Mouse (Mus musculus): Measurements from ENCODE around the gene Slc35a2. TPM values are rescaled to one million over a fixed set of nuclear protein-coding genes. Genes with fewer than 3 reads are reported as not detected.

The Slc35a2 gene
- polyA plus RNA-seq (2012; rRNA removed): 81.7 and 100 TPM in 2 replicates

- H3K27me3 ChIP-seq (ENCODE audit: control insufficient read depth, insufficient read depth, low read length): no peaks in the 10 kb centered on the region
- TF ChIP-seq CTCF (IDR thresholded peaks at IDR 0.05; ENCODE audit: borderline replicate concordance, control insufficient read depth, extremely low read depth, insufficient read depth, low read length, poor library complexity) (no peak), POLR2A (IDR thresholded peaks at IDR 0.05; ENCODE audit: control insufficient read depth, extremely low read depth, insufficient read depth, low read length, poor library complexity) (0 out of 2 replicates have a peak, but pooled peaks have one; percentile 26)
- no peak within 1 kb of the TSS for H3K27ac ChIP-seq (ENCODE audit: control insufficient read depth, insufficient read depth, low read length)
- under 1% methylated on average over 44 of the region's 49 CpGs for WGBS
- DNase-seq: peak; percentile 55
- no peaks in the 10 kb centered on the region for H3K36me3 ChIP-seq (ENCODE audit: control insufficient read depth, insufficient read depth, low read length)
- peaks cover 11% of the 10 kb centered on the region for H3K4me1 ChIP-seq (replicated peaks; ENCODE audit: control insufficient read depth, insufficient read depth, low read length)
- peak within 1 kb of the TSS; percentile 80 for H3K4me3 ChIP-seq (ENCODE audit: control insufficient read depth, insufficient read depth, low read length)
These were observed at the start of gene Slc35a2 for GRCm38 (mm10) chrX:7883841-7884567. Gene Slc35a2 (plus strand): TSS chrX:7884028.

GRCm38 (mm10) chrX:7837146-7837545 lies 46.7 kb upstream of the Slc35a2 start:
- Histone ChIP-seq H3K4me1 (replicated peaks; ENCODE audit: control insufficient read depth, insufficient read depth, low read length) (no peaks in the 10 kb centered on the region), H3K27me3 (ENCODE audit: control insufficient read depth, insufficient read depth, low read length) (no peaks in the 10 kb centered on the region), H3K4me3 (ENCODE audit: control insufficient read depth, insufficient read depth, low read length) (no peak overlapping the region), H3K36me3 (ENCODE audit: control insufficient read depth, insufficient read depth, low read length) (no peaks in the 10 kb centered on the region), H3K27ac (ENCODE audit: control insufficient read depth, insufficient read depth, low read length) (no peak overlapping the region)
- TF ChIP-seq POLR2A (IDR thresholded peaks at IDR 0.05; ENCODE audit: control insufficient read depth, extremely low read depth, insufficient read depth, low read length, poor library complexity) (no peak), CTCF (IDR thresholded peaks at IDR 0.05; ENCODE audit: borderline replicate concordance, control insufficient read depth, extremely low read depth, insufficient read depth, low read length, poor library complexity) (no peak)
- no peak for DNase-seq
- 92% methylated on average over 1 of the region's 1 CpGs for WGBS

- TF ChIP-seq POLR2A (IDR thresholded peaks at IDR 0.05; ENCODE audit: control insufficient read depth, extremely low read depth, insufficient read depth, low read length, poor library complexity) (no peak), CTCF (IDR thresholded peaks at IDR 0.05; ENCODE audit: borderline replicate concordance, control insufficient read depth, extremely low read depth, insufficient read depth, low read length, poor library complexity) (no peak)
- no peaks in the 10 kb centered on the region for H3K27me3 ChIP-seq (ENCODE audit: control insufficient read depth, insufficient read depth, low read length)
- H3K27ac ChIP-seq (ENCODE audit: control insufficient read depth, insufficient read depth, low read length): no peak overlapping the region
- no peak for DNase-seq
- WGBS: 2% methylated on average over 7 of the region's 7 CpGs
- 0 out of 2 replicates have a peak, but pooled peaks cover 8% of the 10 kb centered on the region for H3K4me1 ChIP-seq (replicated peaks; ENCODE audit: control insufficient read depth, insufficient read depth, low read length)
- H3K4me3 ChIP-seq (ENCODE audit: control insufficient read depth, insufficient read depth, low read length): no peak overlapping the region
- H3K36me3 ChIP-seq (ENCODE audit: control insufficient read depth, insufficient read depth, low read length): no peaks in the 10 kb centered on the region
These were observed 43.0 kb upstream of the Slc35a2 start for GRCm38 (mm10) chrX:7840842-7841162.

GRCm38 (mm10) chrX:7841163-7842162 lies 42.4 kb upstream of the Slc35a2 start, which contains the start of gene Otud5:
Gene Otud5 (plus strand): TSS chrX:7841364.
- peak; percentile 93 for DNase-seq
- TF ChIP-seq POLR2A (IDR thresholded peaks at IDR 0.05; ENCODE audit: control insufficient read depth, extremely low read depth, insufficient read depth, low read length, poor library complexity): 0 out of 2 replicates have a peak, but pooled peaks have one; percentile 34
- TF ChIP-seq CTCF (IDR thresholded peaks at IDR 0.05; ENCODE audit: borderline replicate concordance, control insufficient read depth, extremely low read depth, insufficient read depth, low read length, poor library complexity): no peak
- WGBS: 2% methylated on average over 66 of the region's 74 CpGs

GRCm38 (mm10) chrX:7842318-7842717 lies 41.5 kb upstream of the Slc35a2 start:
- H3K4me3 ChIP-seq (ENCODE audit: control insufficient read depth, insufficient read depth, low read length): peak overlapping the region; percentile 96
- no peaks in the 10 kb centered on the region for H3K27me3 ChIP-seq (ENCODE audit: control insufficient read depth, insufficient read depth, low read length)
- WGBS: 3% methylated on average over 36 of the region's 42 CpGs
- 0 out of 2 replicates have a peak, but pooled peaks cover 8% of the 10 kb centered on the region for H3K4me1 ChIP-seq (replicated peaks; ENCODE audit: control insufficient read depth, insufficient read depth, low read length)
- TF ChIP-seq CTCF (IDR thresholded peaks at IDR 0.05; ENCODE audit: borderline replicate concordance, control insufficient read depth, extremely low read depth, insufficient read depth, low read length, poor library complexity) (no peak), POLR2A (IDR thresholded peaks at IDR 0.05; ENCODE audit: control insufficient read depth, extremely low read depth, insufficient read depth, low read length, poor library complexity) (no peak)
- H3K36me3 ChIP-seq (ENCODE audit: control insufficient read depth, insufficient read depth, low read length): no peaks in the 10 kb centered on the region
- H3K27ac ChIP-seq (ENCODE audit: control insufficient read depth, insufficient read depth, low read length): no peak overlapping the region; the same call in 1 of the 2 replicates
- peak; percentile 19 for DNase-seq

More at GRCm38 (mm10) chrX:7841163-7842162, 42.4 kb upstream of the Slc35a2 start, which contains the start of gene Otud5:
- 0 out of 2 replicates have a peak, but pooled peaks cover 8% of the 10 kb centered on the region for H3K4me1 ChIP-seq (replicated peaks; ENCODE audit: control insufficient read depth, insufficient read depth, low read length)
- peak within 1 kb of the TSS; percentile 89 for H3K27ac ChIP-seq (ENCODE audit: control insufficient read depth, insufficient read depth, low read length)
- H3K27me3 ChIP-seq (ENCODE audit: control insufficient read depth, insufficient read depth, low read length): no peaks in the 10 kb centered on the region
- peak within 1 kb of the TSS; percentile 96 for H3K4me3 ChIP-seq (ENCODE audit: control insufficient read depth, insufficient read depth, low read length)
- no peaks in the 10 kb centered on the region for H3K36me3 ChIP-seq (ENCODE audit: control insufficient read depth, insufficient read depth, low read length)

- Histone ChIP-seq H3K27me3 (ENCODE audit: control insufficient read depth, insufficient read depth, low read length) (no peaks in the 10 kb centered on the region), H3K27ac (ENCODE audit: control insufficient read depth, insufficient read depth, low read length) (no peak overlapping the region), H3K4me3 (ENCODE audit: control insufficient read depth, insufficient read depth, low read length) (no peak overlapping the region), H3K36me3 (ENCODE audit: control insufficient read depth, insufficient read depth, low read length) (peaks cover 4% of the 10 kb centered on the region; the same call in 1 of the 2 replicates), H3K4me1 (replicated peaks; ENCODE audit: control insufficient read depth, insufficient read depth, low read length) (0 out of 2 replicates have a peak, but pooled peaks cover 7% of the 10 kb centered on the region)
- no peak for DNase-seq
- TF ChIP-seq CTCF (IDR thresholded peaks at IDR 0.05; ENCODE audit: borderline replicate concordance, control insufficient read depth, extremely low read depth, insufficient read depth, low read length, poor library complexity) (no peak), POLR2A (IDR thresholded peaks at IDR 0.05; ENCODE audit: control insufficient read depth, extremely low read depth, insufficient read depth, low read length, poor library complexity) (no peak)
- 89% methylated on average over 2 of the region's 2 CpGs for WGBS
These were observed 36.0 kb upstream of the Slc35a2 start for GRCm38 (mm10) chrX:7847845-7848244.

Measured in thymus, adult 2 months (tissue).